11 mouse cellular contexts compared by ENCODE assay signal in the genomic region with DNA sequence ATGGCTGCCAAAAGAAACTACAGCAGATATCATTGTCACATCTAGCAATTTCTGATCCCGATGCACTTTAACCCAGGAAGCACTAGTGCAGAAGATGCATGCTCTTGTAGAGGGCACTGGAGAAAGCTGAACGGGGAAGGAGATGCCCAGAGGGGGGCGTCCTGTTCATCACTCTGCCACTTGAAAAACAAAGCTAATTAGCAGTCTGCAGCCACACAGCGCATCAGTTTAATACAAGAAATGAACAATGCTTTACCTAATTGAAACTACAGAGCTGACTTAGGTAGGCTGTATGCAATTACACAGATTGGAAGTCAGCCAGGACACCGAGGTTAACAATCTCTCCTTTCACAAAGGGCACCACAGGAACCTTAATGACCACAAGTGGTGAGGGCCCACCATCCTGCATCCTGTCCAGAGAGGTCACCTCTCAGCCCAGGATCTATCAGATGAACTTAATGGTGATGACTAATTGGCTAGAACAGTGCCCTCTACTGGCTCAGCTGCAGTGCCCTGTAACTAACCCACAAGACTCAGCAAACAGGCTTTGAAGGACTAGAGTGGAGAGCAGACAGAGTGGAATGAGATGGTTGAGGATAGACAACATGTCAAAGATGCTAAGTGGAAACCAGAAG.
DNase-seq lines count a peak whose midpoint lies in the region; TF ChIP-seq lines count a peak whose summit lies in the region.
"Had no signal": no experiment of that assay in that cellular context is flagged by ENCODE, and none has a peak within 500 bp of the region (broad histone marks: within the 10 kb centered on the region; RNA-seq: fewer than 3 reads in every experiment).

No protein-coding gene starts in this region.

- DNase-seq in adrenal gland, adult 8-10 months, result peak; percentile 7
- DNase-seq in adrenal gland, adult 18-20 months (ENCODE audit: low spot score in 2 of 2), result no peak
- DNase-seq in layer of hippocampus, adult 2 months (ENCODE audit: low spot score in 2 of 2), result no peak
- DNase-seq in layer of hippocampus, adult 8-10 months (ENCODE audit: low spot score in 2 of 2), result no peak
- peak; percentile 40 for DNase-seq in ES-CJ7 (ENCODE audit: low read depth, low spot score)
- DNase-seq in induced T-regulatory cell, adult 2 months (ENCODE audit: low read depth), result peak; percentile 44
- no peak for DNase-seq in gastrocnemius, adult 18-20 months (ENCODE audit: low spot score)
- no peak for DNase-seq in gastrocnemius, postnatal 25 days

- no peak overlapping the region for H3K4me3 ChIP-seq in layer of hippocampus, adult 2 months
- H3K4me3 ChIP-seq: embryonic facial prominence, embryonic 10.5 days; heart, embryonic 10.5 days; megakaryocyte, embryonic 14.5 days had no signal

- no peak overlapping the region for H3K27ac ChIP-seq in layer of hippocampus, adult 2 months
- H3K27ac ChIP-seq: embryonic facial prominence, embryonic 10.5 days; heart, embryonic 10.5 days had no signal

- peak; percentile 74 for TF ChIP-seq CTCF in layer of hippocampus, adult 2 months (conservative IDR thresholded peaks at IDR 0.05)

Comparison
In these comparisons a context has a peak if more than half of its experiments do, and no peak if none do; other contexts are left out.
1. DNase-seq: peak in adrenal gland, adult 8-10 months (single experiment), ES-CJ7 (single experiment) and induced T-regulatory cell, adult 2 months (single experiment); none in adrenal gland, adult 18-20 months (0 of 2), layer of hippocampus, adult 2 months (0 of 2), layer of hippocampus, adult 8-10 months (0 of 2), gastrocnemius, adult 18-20 months (single experiment) and gastrocnemius, postnatal 25 days (single experiment).